Mouse (Mus musculus) erythroblast, embryonic 14.5 days (primary cell): ENCODE measurements around the gene Map3k10. TPM values are rescaled to one million over a fixed set of nuclear protein-coding genes. Genes with fewer than 3 reads are reported as not detected.

ENCODE experiments used
- H3K27me3 ChIP-seq: 2 replicates; pipeline ENCODE4 v1.6.1; 2012; ENCODE audit warnings: inconsistent platforms; ENCODE audit not compliant: control insufficient read depth
- H3K36me3 ChIP-seq: 2 replicates; pipeline ENCODE4 v1.6.1; 2012; ENCODE audit warnings: mild to moderate bottlenecking, inconsistent platforms; ENCODE audit not compliant: control insufficient read depth
- H3K4me1 ChIP-seq: 2 replicates; pipeline ENCODE4 v1.6.1; 2012; ENCODE audit warnings: inconsistent platforms; ENCODE audit not compliant: control insufficient read depth
- H3K4me3 ChIP-seq: replicated peaks from 2 replicates; pipeline ENCODE3; 2012; ENCODE audit warnings: moderate library complexity, mild to moderate bottlenecking, inconsistent platforms
- H3K9me3 ChIP-seq: 2 replicates; pipeline ENCODE4 v1.6.1; 2012; ENCODE audit warnings: low read length, inconsistent platforms, mixed read lengths; ENCODE audit not compliant: control insufficient read depth
- GATA1 ChIP-seq: IDR thresholded peaks from 2 replicates; pipeline ENCODE4 v1.6.1; 2012; ENCODE audit warnings: low read length, inconsistent platforms, mixed read lengths
- TAL1 ChIP-seq: IDR thresholded peaks from 3 replicates; pipeline ENCODE4 v1.6.1; 2012; ENCODE audit warnings: low read length, inconsistent platforms, mixed read lengths
- polyA plus RNA-seq: library from polyadenylated mRNA; stranded (reverse); fragments of >175 nt; gene quantifications from 2 replicates; pipeline ENCODE4 v1.2.3, GENCODE M21; 2012

Gene Map3k10
- 1.8 and 2.0 TPM in 2 replicates for polyA plus RNA-seq

GRCm38 (mm10) chr7:27674522-27675221, at the start of gene Map3k10:
TSS of gene Map3k10 (minus strand) at chr7:27674598.
- H3K27me3 ChIP-seq: peaks cover 19% of the 10 kb centered on the region
- H3K36me3 ChIP-seq: no peaks in the 10 kb centered on the region; the same call in 1 of the 2 replicates
- TF ChIP-seq GATA1: no peak
- H3K4me3 ChIP-seq: peak within 1 kb of the TSS; percentile 82
- no peaks in the 10 kb centered on the region for H3K9me3 ChIP-seq
- peaks cover 28% of the 10 kb centered on the region for H3K4me1 ChIP-seq

GRCm38 (mm10) chr7:27721951-27722350, 47.6 kb upstream of the Map3k10 start:
- Histone ChIP-seq H3K36me3 (no peaks in the 10 kb centered on the region), H3K9me3 (no peaks in the 10 kb centered on the region), H3K4me3 (no peak overlapping the region), H3K4me1 (no peaks in the 10 kb centered on the region), H3K27me3 (no peaks in the 10 kb centered on the region)
- TF ChIP-seq TAL1 (no peak), GATA1 (no peak)

- Histone ChIP-seq H3K4me1 (no peaks in the 10 kb centered on the region), H3K4me3 (no peak overlapping the region), H3K36me3 (no peaks in the 10 kb centered on the region), H3K27me3 (no peaks in the 10 kb centered on the region), H3K9me3 (peaks cover 13% of the 10 kb centered on the region; the same call in 1 of the 2 replicates)
- TF ChIP-seq TAL1: no peak
- TF ChIP-seq GATA1: no peak
Measured at GRCm38 (mm10) chr7:27710402-27710801, 36.0 kb upstream of the Map3k10 start.

GRCm38 (mm10) chr7:27696711-27697110, 22.3 kb upstream of the Map3k10 start:
- H3K36me3 ChIP-seq: no peaks in the 10 kb centered on the region
- TF ChIP-seq TAL1: no peak
- no peak for TF ChIP-seq GATA1
- no peaks in the 10 kb centered on the region for H3K27me3 ChIP-seq
- no peaks in the 10 kb centered on the region for H3K9me3 ChIP-seq
- H3K4me3 ChIP-seq: no peak overlapping the region
- no peaks in the 10 kb centered on the region for H3K4me1 ChIP-seq

GRCm38 (mm10) chr7:27691076-27691475, 16.7 kb upstream of the Map3k10 start:
- TF ChIP-seq GATA1 (no peak), TAL1 (no peak)
- no peak overlapping the region for H3K4me3 ChIP-seq
- H3K9me3 ChIP-seq: no peaks in the 10 kb centered on the region
- H3K4me1 ChIP-seq: peaks cover 26% of the 10 kb centered on the region
- H3K27me3 ChIP-seq: no peaks in the 10 kb centered on the region
- H3K36me3 ChIP-seq: no peaks in the 10 kb centered on the region

- Histone ChIP-seq H3K27me3 (peaks cover 7% of the 10 kb centered on the region), H3K4me3 (peak within 1 kb of the TSS; percentile 69), H3K4me1 (peaks cover 26% of the 10 kb centered on the region), H3K9me3 (no peaks in the 10 kb centered on the region), H3K36me3 (no peaks in the 10 kb centered on the region)
- TF ChIP-seq GATA1 (peak; percentile 53; the same call in 1 of the 2 replicates), TAL1 (no peak)
Measured at GRCm38 (mm10) chr7:27688815-27689612, 14.6 kb upstream of the Map3k10 start, which contains the start of gene Zfp607b. TSS of gene Zfp607b (plus strand) at chr7:27689340.

- no peak for TF ChIP-seq TAL1
- TF ChIP-seq GATA1: no peak
- Histone ChIP-seq H3K36me3 (no peaks in the 10 kb centered on the region), H3K4me3 (peak overlapping the region; percentile 69), H3K27me3 (peaks cover 10% of the 10 kb centered on the region), H3K9me3 (no peaks in the 10 kb centered on the region), H3K4me1 (peaks cover 26% of the 10 kb centered on the region)
Measured at GRCm38 (mm10) chr7:27688246-27688788, 13.9 kb upstream of the Map3k10 start.

GRCm38 (mm10) chr7:27687836-27688235, 13.4 kb upstream of the Map3k10 start:
- Histone ChIP-seq H3K4me3 (peak overlapping the region; percentile 69), H3K4me1 (peaks cover 26% of the 10 kb centered on the region), H3K36me3 (no peaks in the 10 kb centered on the region), H3K27me3 (peaks cover 10% of the 10 kb centered on the region), H3K9me3 (no peaks in the 10 kb centered on the region)
- no peak for TF ChIP-seq TAL1
- TF ChIP-seq GATA1: no peak

- Histone ChIP-seq H3K36me3 (no peaks in the 10 kb centered on the region), H3K27me3 (peaks cover 10% of the 10 kb centered on the region), H3K9me3 (no peaks in the 10 kb centered on the region), H3K4me1 (peaks cover 26% of the 10 kb centered on the region), H3K4me3 (no peak overlapping the region)
- TF ChIP-seq TAL1 (no peak), GATA1 (no peak)
Measured at GRCm38 (mm10) chr7:27687043-27687442, 12.6 kb upstream of the Map3k10 start.
